In the genomic region with DNA sequence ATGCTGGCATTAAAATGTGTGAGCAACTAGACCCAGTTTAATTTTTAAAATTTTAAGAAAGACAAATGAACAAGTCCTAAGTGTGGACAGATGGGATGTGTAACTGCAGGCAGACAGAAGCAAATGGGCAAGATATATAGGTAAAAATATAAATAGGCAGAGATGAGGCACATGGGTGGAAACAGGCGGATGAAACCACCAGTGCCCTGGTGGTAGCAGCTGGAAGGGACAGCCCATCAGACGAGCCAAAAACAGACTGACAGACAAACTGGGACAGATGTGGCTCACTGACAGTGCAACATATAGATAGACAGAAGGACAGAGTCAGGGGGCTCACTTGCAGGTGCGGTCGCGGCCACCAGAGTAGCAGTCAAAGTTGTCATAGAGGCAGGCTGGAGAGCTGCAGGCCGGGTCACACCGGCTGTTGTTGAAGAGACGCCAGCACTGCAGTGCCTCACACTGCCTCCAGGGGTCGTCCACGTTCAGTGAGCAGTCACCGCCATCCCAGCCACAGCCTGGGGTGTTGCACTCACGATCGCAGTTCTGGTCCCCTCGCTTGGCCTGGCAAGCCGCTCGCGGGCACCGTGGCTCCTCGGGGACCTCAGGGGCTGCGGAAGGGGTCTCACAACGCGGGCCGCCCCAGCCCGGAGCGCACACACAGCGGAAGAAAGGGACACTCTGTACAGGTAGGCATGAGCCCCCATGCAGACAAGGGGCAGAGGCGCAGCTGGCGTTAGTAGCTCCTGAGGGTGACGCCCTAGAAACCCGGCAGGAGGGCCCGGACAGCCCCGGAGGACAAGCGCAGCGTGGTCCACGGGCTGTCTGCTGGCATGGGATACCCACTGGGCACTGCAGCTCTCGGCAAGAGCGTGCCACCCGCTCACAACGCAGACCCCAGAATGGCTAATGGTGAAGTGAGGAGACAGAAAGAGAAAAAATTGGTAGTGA, we compare ENCODE assay signal across 8 mouse cellular contexts. TPM values are rescaled to one million over a fixed set of nuclear protein-coding genes. Genes with fewer than 3 reads are reported as not detected.
DNase-seq lines count a peak whose midpoint lies in the region; ATAC-seq and TF ChIP-seq lines count a peak whose summit lies in the region.

No protein-coding gene starts in this region.

- peak; percentile 82; the same call in 1 of the 2 replicates for TF ChIP-seq CTCF in G1E (IDR thresholded peaks at IDR 0.05; ENCODE audit: low read depth, low read length)
- peak; percentile 86 for TF ChIP-seq CTCF in forebrain, postnatal 0 days (IDR thresholded peaks at IDR 0.05; ENCODE audit: low read depth)

- peaks cover 35% of the 10 kb centered on the region for H3K27me3 ChIP-seq in G1E (ENCODE audit: insufficient read depth, low read length)
- no peaks in the 10 kb centered on the region for H3K27me3 ChIP-seq in forebrain, postnatal 0 days (ENCODE audit: insufficient read depth, low read length)
- H3K27me3 ChIP-seq in lung, embryonic 15.5 days, result no peaks in the 10 kb centered on the region

- peak overlapping the region; percentile 37; the same call in 1 of the 2 replicates for H3K9ac ChIP-seq in forebrain, postnatal 0 days
- no peak overlapping the region for H3K9ac ChIP-seq in lung, embryonic 15.5 days

- DNase-seq in G1E (ENCODE audit: low spot score), result peak; percentile 75
- peak; percentile 76 to 86 for DNase-seq in cerebellum, adult 18-20 months
- DNase-seq in forebrain, postnatal 0 days, result peak; percentile 86
- DNase-seq in heart, postnatal 4 days, result peak; percentile 93
- peak; percentile 51 to 82 for DNase-seq in layer of hippocampus, adult 8-10 months (ENCODE audit: low spot score in 2 of 2)
- DNase-seq in ovary, adult 18-20 months (ENCODE audit: low spot score), result peak; percentile 59
- DNase-seq in thymus, postnatal 10 days (ENCODE audit: low spot score in 2 of 2), result peak; percentile 60 to 83

- peak overlapping the region; percentile 47 for H3K4me2 ChIP-seq in forebrain, postnatal 0 days (ENCODE audit: low read depth)
- peak overlapping the region; percentile 45 for H3K4me2 ChIP-seq in lung, embryonic 15.5 days

- H3K27ac ChIP-seq in forebrain, postnatal 0 days (ENCODE audit: low read depth, low read length), result no peak overlapping the region
- no peak overlapping the region for H3K27ac ChIP-seq in lung, embryonic 15.5 days

- peaks cover 7% of the 10 kb centered on the region for H3K4me1 ChIP-seq in G1E (ENCODE audit: insufficient read depth, low read depth, low read length)
- H3K4me1 ChIP-seq in forebrain, postnatal 0 days (ENCODE audit: insufficient read depth), result no peaks in the 10 kb centered on the region
- H3K4me1 ChIP-seq in lung, embryonic 15.5 days, result peaks cover 3% of the 10 kb centered on the region

- H3K9me3 ChIP-seq in G1E (replicated peaks), result peaks cover 11% of the 10 kb centered on the region
- no peaks in the 10 kb centered on the region for H3K9me3 ChIP-seq in forebrain, postnatal 0 days (ENCODE audit: low read length)
- H3K9me3 ChIP-seq in lung, embryonic 15.5 days, result no peaks in the 10 kb centered on the region

- H3K36me3 ChIP-seq in G1E (replicated peaks), result peaks cover 40% of the 10 kb centered on the region
- no peaks in the 10 kb centered on the region for H3K36me3 ChIP-seq in forebrain, postnatal 0 days (ENCODE audit: insufficient read depth)
- H3K36me3 ChIP-seq in lung, embryonic 15.5 days, result peaks cover 81% of the 10 kb centered on the region

- peak; percentile 49; the same call in 1 of the 2 replicates for ATAC-seq in G1E (ENCODE audit: extremely low read depth, insufficient number of reproducible peaks, low FRiP score, poor library complexity, severe bottlenecking)
- peak; percentile 82 for ATAC-seq in forebrain, postnatal 0 days
- ATAC-seq in lung, embryonic 15.5 days (ENCODE audit: borderline replicate concordance, extremely low read depth, low FRiP score, low TSS enrichment), result peak; percentile 64

- H3K4me3 ChIP-seq in G1E (ENCODE audit: low read depth, low read length), result peak overlapping the region; percentile 34; the same call in 1 of the 2 replicates
- H3K4me3 ChIP-seq in forebrain, postnatal 0 days (ENCODE audit: low read depth, low read length), result peak overlapping the region; percentile 21
- H3K4me3 ChIP-seq in lung, embryonic 15.5 days, result peak overlapping the region; percentile 17; the same call in 1 of the 2 replicates

- whole genome bisulfite sequencing in forebrain, postnatal 0 days, result 22% methylated on average over 39 of the region's 39 CpGs
- 34% methylated on average over 39 of the region's 39 CpGs for WGBS in lung, embryonic 15.5 days

RNA-seq across cellular contexts. Expression of a gene that starts 23.5 kb away (rescaled TPM):
- total RNA-seq in G1E (2014; fragmentation: Nextera tagmentation) (3.3 and 4.4 TPM in 2 replicates), G1E (2017) (0.16 and 0.17 TPM in 2 replicates)
- 4.2 and 4.4 TPM in 2 replicates for polyA plus RNA-seq in G1E (2012)
- total RNA-seq in forebrain, postnatal 0 days (2014; rRNA removed), result 13.5 and 22.5 TPM in 2 replicates
- 2.3 and 3.3 TPM in 2 replicates for polyA plus RNA-seq in forebrain, postnatal 0 days (2015; fragmentation: Nextera tagmentation; extraction: Ambion mirVana)
- total RNA-seq in heart, postnatal 4 days (2021), result 10 to 100 TPM; 51.5 to 52.3 TPM
- 10 to 100 TPM in 2 of 4 experiments, 1 to 10 TPM in 2; 7.0 to 13.4 (median 9.5) TPM for total RNA-seq in layer of hippocampus, adult 8-10 months (2022)
- 18.2 and 19.8 TPM in 2 replicates for polyA plus RNA-seq in lung, embryonic 15.5 days (2015; fragmentation: Nextera tagmentation; extraction: Ambion mirVana)

RNA-seq across cellular contexts. Expression of a gene that starts 46.2 kb away (rescaled TPM):
- total RNA-seq in G1E (2014; fragmentation: Nextera tagmentation) (0.29 and 0.68 TPM in 2 replicates), G1E (2017) (0.23 and 0.38 TPM in 2 replicates)
- 0.02 TPM in 1 of 2 replicates, not detected in the other for polyA plus RNA-seq in G1E (2012)
- 0.29 TPM in 1 of 2 replicates, not detected in the other for total RNA-seq in forebrain, postnatal 0 days (2014; rRNA removed)
- polyA plus RNA-seq in forebrain, postnatal 0 days (2015; fragmentation: Nextera tagmentation; extraction: Ambion mirVana), result 0.08 and 0.11 TPM in 2 replicates
- total RNA-seq in heart, postnatal 4 days (2021), result under 1 TPM; 0.38 TPM
- under 1 TPM in 3 of 4 experiments, not detected in 1; 0.17 to 0.48 (median 0.36) TPM for total RNA-seq in layer of hippocampus, adult 8-10 months (2022)
- polyA plus RNA-seq in lung, embryonic 15.5 days (2015; fragmentation: Nextera tagmentation; extraction: Ambion mirVana), result 0.11 TPM in 2 replicates
